Mouse (Mus musculus): ENCODE measurements around the gene Auts2. TPM values are rescaled to one million over a fixed set of nuclear protein-coding genes. Genes with fewer than 3 reads are reported as not detected.

Gene Auts2
- polyA plus RNA-seq, 1 experiment from 2014 or later = 4.9 TPM

DNA sequence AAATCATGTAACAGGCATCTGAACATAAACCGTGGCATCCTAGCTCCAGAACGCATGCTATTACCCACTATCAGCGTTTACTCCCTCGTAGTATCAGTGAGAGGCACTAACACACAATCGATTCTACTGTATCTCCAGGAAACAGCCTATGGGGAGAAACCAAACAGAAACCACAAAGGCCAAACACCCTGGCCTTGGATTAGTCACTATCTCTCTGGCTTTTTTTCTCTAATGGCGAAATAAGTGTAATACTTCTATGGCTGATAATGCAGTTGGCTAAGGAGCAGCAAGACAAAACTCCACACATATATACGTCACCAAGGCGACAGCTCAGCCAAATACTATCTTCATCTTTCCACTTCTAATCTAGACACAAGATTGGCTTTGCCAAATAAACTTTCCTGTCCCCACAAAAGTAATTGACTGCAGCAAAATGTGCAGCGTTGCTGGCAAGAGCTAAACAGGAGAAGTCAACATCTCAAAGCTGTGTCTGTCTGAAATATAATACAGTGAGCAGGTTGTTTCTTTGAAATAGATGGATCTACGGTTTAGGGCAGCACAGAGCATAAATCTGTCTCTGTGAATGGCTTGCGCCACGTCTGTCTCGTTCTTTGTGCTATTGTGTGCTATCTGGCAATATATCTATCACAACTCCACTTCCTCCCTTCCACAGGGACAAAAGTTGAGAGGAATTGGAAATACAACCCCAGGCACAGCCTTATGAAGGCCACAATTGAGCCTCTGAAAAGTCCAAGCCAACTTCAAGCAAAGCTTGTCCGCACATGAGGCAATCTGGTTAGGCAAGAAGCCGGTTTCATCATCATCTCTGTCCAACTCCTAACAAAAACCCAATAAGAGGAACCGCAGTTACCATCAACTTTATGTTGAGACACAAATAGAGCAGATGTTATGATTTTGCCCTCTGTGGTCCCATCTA lies 76.4 kb downstream of the Auts2 start:
- no peak for TF ChIP-seq CTCF (IDR thresholded peaks at IDR 0.05; ENCODE audit: low read depth)
- Histone ChIP-seq H3K27ac (ENCODE audit: low read depth, low read length) (no peak overlapping the region), H3K4me2 (replicated peaks; ENCODE audit: low read depth) (no peak overlapping the region), H3K27me3 (replicated peaks; ENCODE audit: control insufficient read depth, insufficient read depth, low read length) (no peaks in the 10 kb centered on the region), H3K4me1 (replicated peaks; ENCODE audit: control insufficient read depth, insufficient read depth, low read length) (0 out of 2 replicates have a peak, but pooled peaks cover 3% of the 10 kb centered on the region), H3K36me3 (ENCODE audit: control insufficient read depth, insufficient read depth) (no peaks in the 10 kb centered on the region), H3K9ac (ENCODE audit: low read depth, low read length) (no peak overlapping the region), H3K4me3 (ENCODE audit: low read depth, low read length) (no peak overlapping the region), H3K9me3 (ENCODE audit: control insufficient read depth) (no peaks in the 10 kb centered on the region)
- 49% methylated on average over 16 of the region's 16 CpGs for WGBS
- ATAC-seq = peak; percentile 59

DNA sequence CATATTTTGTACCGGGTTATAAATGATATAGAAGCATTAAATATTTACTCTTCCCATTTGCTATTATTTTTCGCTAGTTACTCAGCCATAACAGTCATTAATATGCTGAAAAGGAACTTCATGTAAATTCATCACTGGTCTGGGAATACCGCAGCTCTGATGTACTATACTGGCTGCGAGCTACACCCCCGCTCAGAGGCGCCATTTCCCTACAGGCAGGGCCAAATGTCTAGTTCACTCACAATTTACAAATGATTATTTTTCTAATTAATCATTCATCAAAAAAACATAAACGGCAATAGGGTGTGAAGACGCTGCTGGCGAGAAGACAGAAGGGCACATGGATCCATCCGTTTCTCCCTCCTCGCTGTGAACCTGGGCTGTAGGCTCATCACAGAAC lies 80.6 kb downstream of the Auts2 start:
- 82% methylated on average over 11 of the region's 11 CpGs for WGBS
- Histone ChIP-seq H3K27ac (ENCODE audit: low read depth, low read length) (no peak overlapping the region), H3K4me1 (replicated peaks; ENCODE audit: control insufficient read depth, insufficient read depth, low read length) (0 out of 2 replicates have a peak, but pooled peaks cover 3% of the 10 kb centered on the region), H3K4me2 (replicated peaks; ENCODE audit: low read depth) (no peak overlapping the region), H3K4me3 (ENCODE audit: low read depth, low read length) (no peak overlapping the region), H3K27me3 (replicated peaks; ENCODE audit: control insufficient read depth, insufficient read depth, low read length) (no peaks in the 10 kb centered on the region), H3K9ac (ENCODE audit: low read depth, low read length) (no peak overlapping the region), H3K9me3 (ENCODE audit: control insufficient read depth) (no peaks in the 10 kb centered on the region), H3K36me3 (ENCODE audit: control insufficient read depth, insufficient read depth) (no peaks in the 10 kb centered on the region)
- ATAC-seq = no peak
- TF ChIP-seq CTCF (IDR thresholded peaks at IDR 0.05; ENCODE audit: low read depth) = no peak

DNA sequence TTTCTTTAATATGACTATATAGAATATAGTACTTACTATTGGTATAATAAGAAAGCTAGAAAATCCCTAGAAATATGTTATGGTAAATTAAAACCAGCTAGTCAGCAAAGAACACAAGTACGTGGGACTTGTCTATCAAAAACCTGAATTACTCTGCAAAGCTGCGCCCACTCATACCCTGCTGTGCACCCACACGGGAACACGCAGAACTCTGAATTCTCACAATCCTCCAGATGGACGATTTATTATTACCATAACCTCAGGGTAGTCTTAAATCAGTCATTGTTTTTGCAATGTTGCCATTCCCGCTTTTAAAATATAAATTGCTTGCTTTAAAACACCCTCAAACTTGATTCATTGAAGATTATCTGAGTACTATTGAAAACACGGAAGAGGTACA lies 84.6 kb downstream of the Auts2 start:
- no peak for ATAC-seq
- Histone ChIP-seq H3K9me3 (ENCODE audit: control insufficient read depth) (no peaks in the 10 kb centered on the region), H3K9ac (ENCODE audit: low read depth, low read length) (no peak overlapping the region), H3K27me3 (replicated peaks; ENCODE audit: control insufficient read depth, insufficient read depth, low read length) (no peaks in the 10 kb centered on the region), H3K4me3 (ENCODE audit: low read depth, low read length) (no peak overlapping the region), H3K4me2 (replicated peaks; ENCODE audit: low read depth) (no peak overlapping the region), H3K27ac (ENCODE audit: low read depth, low read length) (no peak overlapping the region), H3K4me1 (replicated peaks; ENCODE audit: control insufficient read depth, insufficient read depth, low read length) (no peaks in the 10 kb centered on the region), H3K36me3 (ENCODE audit: control insufficient read depth, insufficient read depth) (no peaks in the 10 kb centered on the region)
- TF ChIP-seq CTCF (IDR thresholded peaks at IDR 0.05; ENCODE audit: low read depth) = no peak
- WGBS = 89% methylated on average over 7 of the region's 7 CpGs

DNA sequence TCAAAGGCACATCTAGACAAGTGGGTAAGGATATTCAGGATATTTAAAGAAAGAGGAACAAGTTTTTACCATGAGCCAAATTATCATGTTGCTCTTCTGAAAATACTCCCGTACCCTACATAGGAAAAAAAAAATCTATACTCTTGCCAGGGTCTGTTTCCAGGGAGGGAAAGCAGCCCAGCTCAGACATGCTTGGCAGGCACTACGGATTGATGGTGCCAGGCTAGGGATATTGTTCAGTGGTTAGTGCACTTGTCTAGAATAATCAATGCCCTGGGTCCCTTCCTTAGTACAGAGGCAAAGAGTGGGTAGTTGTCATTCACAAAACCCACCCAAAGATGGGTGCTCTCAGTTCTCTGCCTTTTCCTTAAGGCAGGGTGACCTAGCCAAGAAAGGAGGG lies 90.8 kb downstream of the Auts2 start:
- H3K36me3 ChIP-seq (ENCODE audit: control insufficient read depth, insufficient read depth) = no peaks in the 10 kb centered on the region
- H3K4me2 ChIP-seq (replicated peaks; ENCODE audit: low read depth) = no peak overlapping the region
- no peak for TF ChIP-seq CTCF (IDR thresholded peaks at IDR 0.05; ENCODE audit: low read depth)
- H3K27ac ChIP-seq (ENCODE audit: low read depth, low read length) = no peak overlapping the region
- H3K27me3 ChIP-seq (replicated peaks; ENCODE audit: control insufficient read depth, insufficient read depth, low read length) = no peaks in the 10 kb centered on the region
- no peaks in the 10 kb centered on the region for H3K4me1 ChIP-seq (replicated peaks; ENCODE audit: control insufficient read depth, insufficient read depth, low read length)
- WGBS = 80% methylated on average over 2 of the region's 2 CpGs
- no peaks in the 10 kb centered on the region for H3K9me3 ChIP-seq (ENCODE audit: control insufficient read depth)
- no peak overlapping the region for H3K4me3 ChIP-seq (ENCODE audit: low read depth, low read length)
- no peak for ATAC-seq
- no peak overlapping the region for H3K9ac ChIP-seq (ENCODE audit: low read depth, low read length)

DNA sequence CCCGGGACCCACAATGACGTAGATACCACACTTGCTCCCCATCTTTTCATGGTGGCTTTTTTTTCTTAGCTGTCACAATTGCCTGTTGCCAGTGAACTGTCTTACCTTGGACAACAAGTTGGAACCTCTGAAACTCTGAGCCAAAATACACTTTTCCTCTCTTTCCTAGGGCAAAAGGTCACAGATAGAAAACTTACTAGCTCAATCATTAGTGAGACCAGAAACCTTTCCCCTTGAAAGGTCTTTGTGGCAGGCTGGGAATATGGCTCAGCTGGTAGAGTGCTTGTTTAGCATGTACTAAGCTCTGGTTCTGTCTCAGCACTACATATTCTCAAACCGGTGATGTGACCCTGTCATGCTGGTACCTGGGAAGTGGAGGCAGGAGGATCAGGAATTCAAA lies 93.1 kb downstream of the Auts2 start:
- Histone ChIP-seq H3K4me1 (replicated peaks; ENCODE audit: control insufficient read depth, insufficient read depth, low read length) (no peaks in the 10 kb centered on the region), H3K4me3 (ENCODE audit: low read depth, low read length) (no peak overlapping the region), H3K9ac (ENCODE audit: low read depth, low read length) (no peak overlapping the region), H3K36me3 (ENCODE audit: control insufficient read depth, insufficient read depth) (no peaks in the 10 kb centered on the region), H3K27me3 (replicated peaks; ENCODE audit: control insufficient read depth, insufficient read depth, low read length) (no peaks in the 10 kb centered on the region), H3K4me2 (replicated peaks; ENCODE audit: low read depth) (no peak overlapping the region), H3K27ac (ENCODE audit: low read depth, low read length) (no peak overlapping the region), H3K9me3 (ENCODE audit: control insufficient read depth) (no peaks in the 10 kb centered on the region)
- no peak for TF ChIP-seq CTCF (IDR thresholded peaks at IDR 0.05; ENCODE audit: low read depth)
- no peak for ATAC-seq
- 96% methylated on average over 3 of the region's 3 CpGs for WGBS

DNA sequence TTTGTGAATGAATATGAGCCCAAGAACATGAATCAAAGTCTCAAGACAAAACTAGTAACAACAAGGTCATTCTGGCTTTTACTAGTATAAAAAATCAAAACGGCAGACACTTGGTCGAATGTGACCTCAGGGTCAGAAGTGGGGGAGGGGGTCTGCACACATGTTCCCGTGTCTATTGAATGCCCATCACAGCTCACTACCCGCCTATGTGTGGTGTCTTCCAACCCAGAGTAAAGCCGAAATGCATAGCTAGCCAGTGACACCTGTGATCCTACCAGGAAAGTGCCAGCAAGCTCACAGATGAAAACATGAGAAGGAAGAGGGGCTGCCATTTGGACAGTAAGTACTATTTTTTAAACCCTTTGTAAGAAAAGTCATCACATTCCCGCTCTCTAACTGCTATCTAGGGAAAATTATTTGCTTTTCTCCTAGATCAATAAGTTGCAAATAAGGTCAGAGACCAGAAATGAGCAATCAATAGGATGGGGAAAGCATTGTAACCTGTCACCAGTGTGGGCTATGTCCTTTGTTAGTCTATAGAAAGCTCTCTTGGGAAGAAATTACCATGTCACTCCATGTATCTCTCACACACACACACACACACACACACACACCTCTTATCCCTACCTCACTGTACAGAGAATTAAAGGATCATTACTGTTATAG lies 94.6 kb downstream of the Auts2 start:
- ATAC-seq = no peak
- Histone ChIP-seq H3K36me3 (ENCODE audit: control insufficient read depth, insufficient read depth) (no peaks in the 10 kb centered on the region), H3K4me2 (replicated peaks; ENCODE audit: low read depth) (no peak overlapping the region), H3K9ac (ENCODE audit: low read depth, low read length) (no peak overlapping the region), H3K4me1 (replicated peaks; ENCODE audit: control insufficient read depth, insufficient read depth, low read length) (no peaks in the 10 kb centered on the region), H3K4me3 (ENCODE audit: low read depth, low read length) (no peak overlapping the region), H3K27me3 (replicated peaks; ENCODE audit: control insufficient read depth, insufficient read depth, low read length) (no peaks in the 10 kb centered on the region), H3K9me3 (ENCODE audit: control insufficient read depth) (no peaks in the 10 kb centered on the region), H3K27ac (ENCODE audit: low read depth, low read length) (no peak overlapping the region)
- no peak for TF ChIP-seq CTCF (IDR thresholded peaks at IDR 0.05; ENCODE audit: low read depth)
- 73% methylated on average over 6 of the region's 6 CpGs for WGBS
